Mouse (Mus musculus): ENCODE results near the gene Arid1a. TPM values are rescaled to one million over a fixed set of nuclear protein-coding genes. Genes with fewer than 3 reads are reported as not detected.
"Not testable (repeated sequence)": the region's sequence is repeated elsewhere in the genome, so short reads cannot be mapped to it uniquely, and the experiment has no call there.

Arid1a gene
- polyA plus RNA-seq, 1 experiment from 2014 or later, result 36.5 TPM

DNA sequence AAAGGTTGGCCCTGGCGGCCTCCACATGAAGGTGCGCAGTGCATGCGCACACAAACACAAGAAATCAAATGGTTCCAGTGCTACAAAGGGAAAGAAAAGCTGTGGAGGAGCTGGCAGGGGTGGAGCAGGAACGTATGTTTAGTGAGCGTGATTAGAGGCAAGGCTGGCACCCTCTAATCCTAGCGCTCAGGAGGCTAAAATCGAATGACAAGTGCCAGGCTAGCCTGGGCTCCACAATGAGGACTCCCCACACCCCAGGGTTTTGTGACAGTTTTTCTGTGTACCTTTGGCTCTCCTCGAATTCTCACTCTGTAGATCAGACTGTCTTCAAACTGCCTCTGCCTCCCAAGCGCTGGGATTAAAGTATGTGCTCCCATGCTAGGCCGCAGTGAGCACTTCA, 103.8 kb downstream of the Arid1a start:
- DNase-seq (ENCODE audit: low spot score), result no peak

DNA sequence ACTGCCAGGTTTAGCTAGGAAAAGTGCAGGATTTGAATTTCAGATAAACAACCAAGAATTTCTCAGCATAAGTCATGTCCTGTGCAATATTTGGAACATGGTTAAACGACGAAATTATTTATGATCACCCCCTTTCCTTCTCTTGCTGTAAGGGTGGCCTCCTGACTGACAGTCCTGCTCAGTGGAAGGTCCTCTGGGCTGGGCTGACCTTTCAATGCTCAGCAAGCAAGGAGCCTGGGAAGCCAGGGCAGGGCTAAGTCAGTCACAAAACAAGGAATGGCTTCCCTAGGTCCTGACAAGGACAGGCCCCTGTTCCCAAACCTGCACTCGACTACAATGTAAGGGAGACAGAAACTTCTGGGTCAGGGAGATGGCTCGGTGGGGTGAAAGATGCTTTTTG, 104.6 kb downstream of the Arid1a start:
- DNase-seq (ENCODE audit: low spot score), result no peak

DNA sequence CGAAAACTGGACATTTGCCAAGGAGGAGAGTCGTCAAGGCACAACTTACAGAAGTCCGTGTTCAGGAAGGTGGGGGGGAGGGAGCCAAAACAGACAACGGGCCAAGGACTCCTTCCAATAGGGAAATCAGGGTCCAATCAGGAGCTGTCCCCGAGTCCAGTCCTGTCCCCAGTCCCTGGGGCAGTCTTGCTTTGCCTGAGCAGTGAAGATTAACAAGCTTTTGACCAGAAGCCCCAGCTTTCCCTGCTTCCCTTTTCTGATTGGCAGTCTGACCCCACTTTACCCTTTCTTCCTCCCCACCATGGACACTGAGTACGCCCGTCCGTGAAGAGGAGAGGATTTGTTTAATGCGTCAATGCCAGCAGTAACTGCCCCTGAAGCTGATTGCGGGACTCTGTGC, 105.1 kb downstream of the Arid1a start:
- no peak for DNase-seq (ENCODE audit: low spot score)

DNA sequence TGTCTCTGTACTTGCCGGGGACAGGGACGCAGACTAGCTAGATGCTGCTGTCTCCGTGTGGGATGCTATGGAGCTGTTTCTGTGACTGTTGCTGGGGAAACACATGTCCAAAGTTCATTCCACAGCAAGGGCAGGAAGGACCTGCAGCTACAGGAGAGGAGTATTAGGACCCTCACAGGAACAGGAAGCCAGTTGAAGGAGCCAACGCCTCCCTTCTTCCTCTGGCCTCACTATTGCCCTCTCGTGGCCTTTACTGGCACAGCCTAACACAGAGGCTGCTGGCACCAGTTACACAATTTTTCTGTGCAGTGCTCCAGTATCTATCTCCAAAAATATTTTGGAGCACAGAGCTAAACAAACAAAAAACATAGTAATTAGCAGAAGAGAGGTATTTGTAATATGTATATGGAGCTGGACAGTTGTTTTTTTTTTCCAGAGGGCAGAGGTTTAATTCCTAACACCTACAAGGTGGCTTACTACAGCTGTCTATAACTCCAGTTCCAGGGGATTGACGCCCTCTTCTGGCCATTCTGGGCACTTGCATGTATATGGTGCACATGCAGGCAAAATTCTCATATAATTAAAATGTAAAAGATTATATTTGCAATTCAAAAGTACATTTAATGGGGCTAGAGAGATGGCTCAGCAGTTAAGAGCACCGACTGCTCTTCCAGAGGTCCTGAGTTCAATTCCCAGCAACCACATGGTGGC, 106.4 kb downstream of the Arid1a start, which contains the start of gene Zdhhc18:
Zdhhc18 (minus strand) TSS at position 166 of the 711 bp plus-strand sequence.
- peak; percentile 89 for DNase-seq (ENCODE audit: low spot score)

DNA sequence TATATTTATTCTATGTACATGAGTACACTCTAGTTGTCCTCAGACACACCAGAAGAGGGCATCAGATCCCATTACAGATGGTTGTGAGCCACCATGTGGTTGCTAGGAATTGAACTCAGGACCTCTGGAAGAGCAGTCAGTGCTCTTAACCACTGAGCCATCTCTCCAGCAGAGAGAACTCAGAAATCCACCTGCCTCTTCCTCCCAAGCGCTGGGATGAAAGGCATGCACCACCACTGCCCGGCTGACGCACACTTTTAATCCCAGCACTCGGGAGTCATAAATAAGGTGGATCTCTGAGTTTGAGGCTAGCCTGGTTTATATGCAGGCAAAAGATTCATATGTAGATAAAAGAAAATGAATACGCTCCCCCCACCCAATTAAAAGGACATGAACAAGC, 107.1 kb downstream of the Arid1a start:
- DNase-seq (ENCODE audit: low spot score), result not testable (repeated sequence)

DNA sequence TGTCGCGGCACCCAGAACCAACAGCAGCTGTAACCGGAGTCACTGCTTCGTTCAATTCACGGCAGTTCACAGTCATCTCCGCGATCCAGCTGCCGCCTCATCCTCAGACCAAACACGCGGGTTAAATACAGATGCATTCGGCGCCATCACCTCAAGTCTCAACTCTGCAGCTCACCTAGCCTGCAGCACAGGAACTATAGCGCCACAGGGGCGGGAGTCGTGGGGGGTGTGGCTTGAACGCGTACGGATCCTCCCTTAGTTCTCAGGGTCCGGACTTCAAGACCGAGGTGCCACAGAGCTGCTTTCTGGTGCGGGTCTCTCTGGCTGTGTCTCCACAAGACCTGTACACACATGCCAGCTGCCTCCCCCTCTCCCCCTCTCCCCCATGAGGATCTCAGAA, 110.9 kb downstream of the Arid1a start:
- DNase-seq (ENCODE audit: low spot score), result no peak

DNA sequence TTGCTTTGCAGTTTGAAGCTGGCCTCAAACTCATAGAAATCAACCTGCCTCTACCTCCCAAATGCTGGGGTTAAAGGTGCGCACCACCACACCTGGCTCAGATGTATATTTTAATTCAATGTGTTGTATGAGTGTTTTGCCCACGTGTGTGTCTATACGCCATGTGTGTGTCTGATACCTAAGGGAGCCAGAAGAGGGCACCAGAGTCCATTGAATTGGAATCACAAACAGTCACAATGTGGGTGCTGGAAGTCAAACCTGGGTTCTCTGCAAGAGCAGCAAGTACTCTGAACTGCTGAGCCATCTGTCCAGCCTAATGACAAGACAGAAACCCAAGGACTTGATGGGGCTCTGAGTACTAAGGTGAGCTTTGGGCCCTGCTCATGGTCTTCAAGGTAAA, 111.4 kb downstream of the Arid1a start:
- no peak for DNase-seq (ENCODE audit: low spot score)

DNA sequence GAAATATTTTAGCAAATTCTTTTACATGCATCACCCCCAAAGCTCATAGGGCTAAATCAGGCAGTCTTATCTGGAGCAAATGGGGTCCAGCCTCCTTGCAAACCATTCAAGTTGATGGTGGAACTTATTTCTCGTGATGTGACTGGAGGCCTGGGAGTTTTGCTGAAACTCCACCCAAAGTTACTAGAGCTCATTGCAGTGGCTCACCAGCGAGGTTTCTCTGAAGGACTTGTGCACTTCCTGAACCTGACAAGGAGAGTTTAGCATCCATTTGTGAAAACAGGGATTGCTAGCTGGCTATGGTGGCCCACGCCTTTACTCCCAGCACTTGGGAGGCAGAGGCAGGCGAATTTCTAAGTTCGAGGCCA, 122.5 kb downstream of the Arid1a start:
- no peak for DNase-seq (ENCODE audit: low spot score)

DNA sequence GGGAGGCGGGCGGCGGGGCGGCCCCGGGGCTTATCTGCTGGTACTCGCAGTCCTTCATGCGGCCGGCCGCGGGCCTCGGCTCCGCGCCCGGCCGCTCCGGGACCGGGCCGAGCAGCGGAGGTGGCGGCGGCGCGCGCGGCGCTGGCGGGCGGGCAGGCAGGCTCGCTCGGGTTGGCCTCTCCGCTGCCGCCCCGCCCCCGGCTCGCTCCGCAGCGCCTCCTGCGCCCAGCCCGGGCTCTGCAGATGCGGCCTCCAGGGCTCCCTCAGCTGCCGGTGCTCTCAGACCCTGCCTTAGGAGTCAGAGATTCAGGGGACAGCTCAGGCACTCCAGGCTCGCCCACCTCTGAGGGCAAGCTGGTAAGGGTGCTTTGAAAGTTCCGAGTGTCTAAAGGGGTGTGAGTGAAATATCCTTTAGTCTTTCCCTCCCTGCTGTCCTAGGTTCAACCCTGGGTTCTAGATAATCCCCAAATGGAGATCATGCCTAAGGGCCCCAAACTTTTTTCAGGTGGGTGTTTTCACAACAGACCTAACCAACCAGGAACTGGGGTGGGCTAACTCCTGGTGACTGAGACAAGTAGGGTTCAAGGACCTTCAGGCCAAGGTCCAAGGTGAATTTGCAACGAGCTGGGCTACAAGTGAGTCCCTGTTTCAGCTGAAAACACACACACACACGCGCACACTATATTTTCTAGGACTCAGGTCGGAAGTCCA, 123.1 kb downstream of the Arid1a start:
- peak; percentile 87 for DNase-seq (ENCODE audit: low spot score)

DNA sequence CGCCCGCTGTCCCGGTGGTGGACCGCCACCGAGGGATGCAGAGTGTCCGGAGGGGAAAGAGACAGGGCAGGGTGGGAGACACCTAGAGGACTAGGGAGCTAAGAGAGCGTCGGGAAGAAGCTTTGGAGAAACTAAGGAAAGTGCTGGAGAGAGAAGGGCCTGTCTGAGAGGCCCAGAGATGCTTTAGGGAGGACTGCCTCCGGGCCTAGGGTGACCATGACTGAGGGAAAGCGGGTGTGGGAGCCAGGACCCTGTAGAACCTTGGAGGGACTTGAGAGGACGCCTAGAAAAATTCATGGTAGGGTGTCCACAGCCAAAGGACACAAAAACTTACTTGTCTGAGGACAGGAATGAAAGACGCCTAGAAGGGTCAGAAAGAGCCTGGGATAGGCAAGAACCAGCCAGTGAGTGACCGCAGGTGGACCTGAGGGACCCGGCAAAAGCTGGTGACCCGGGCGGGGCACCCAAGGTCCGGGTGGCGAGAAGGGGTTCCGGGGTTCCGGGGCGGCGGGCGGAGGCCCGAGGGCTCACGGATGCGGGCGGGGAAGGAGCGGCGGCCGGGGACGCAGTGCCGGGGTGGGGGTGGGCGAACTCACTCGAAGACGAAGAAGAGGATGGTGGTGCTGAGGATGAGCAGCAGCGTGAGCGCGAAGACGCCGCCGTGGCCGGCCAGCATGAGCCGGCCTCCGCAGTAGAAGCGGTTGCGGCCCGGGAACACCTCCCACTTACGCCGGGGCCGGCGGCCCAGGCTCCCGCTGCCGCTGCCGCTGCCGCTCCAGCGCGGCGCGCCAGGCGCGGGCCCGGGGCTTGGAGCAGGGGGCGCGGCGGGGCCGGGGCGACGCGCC, 123.9 kb downstream of the Arid1a start:
- DNase-seq (ENCODE audit: low spot score), result peak; percentile 14

DNA sequence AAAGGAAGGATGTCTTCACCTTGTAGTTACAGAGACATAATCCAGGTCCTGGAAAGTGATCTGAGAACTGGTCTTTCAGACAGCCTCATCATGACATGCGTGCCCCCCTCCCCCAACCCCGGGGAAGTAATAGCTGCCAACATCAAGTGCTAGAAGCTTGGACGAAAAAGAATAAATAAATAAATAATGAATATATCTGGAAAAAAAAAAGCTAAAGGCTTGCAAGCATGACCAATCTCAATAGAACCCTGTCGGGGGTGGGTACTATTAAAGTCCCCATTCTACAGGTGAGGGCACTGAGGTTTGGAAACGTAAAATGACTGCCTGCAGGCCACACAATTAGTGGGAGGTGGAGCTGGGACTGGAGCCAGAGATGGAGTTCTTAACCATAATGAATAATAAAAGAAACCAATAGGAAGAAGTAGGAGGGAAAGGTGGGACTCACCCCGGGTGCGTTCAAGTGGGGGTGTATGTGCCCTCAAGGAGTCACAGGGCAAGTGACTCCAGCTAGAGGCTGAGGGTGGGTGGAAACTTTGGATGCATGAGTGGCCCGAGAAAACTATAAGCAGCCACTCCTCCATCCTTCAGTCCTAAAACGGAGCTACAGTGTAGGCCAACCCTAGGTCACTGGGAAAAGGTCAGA, 124.7 kb downstream of the Arid1a start:
- DNase-seq (ENCODE audit: low spot score), result no peak

DNA sequence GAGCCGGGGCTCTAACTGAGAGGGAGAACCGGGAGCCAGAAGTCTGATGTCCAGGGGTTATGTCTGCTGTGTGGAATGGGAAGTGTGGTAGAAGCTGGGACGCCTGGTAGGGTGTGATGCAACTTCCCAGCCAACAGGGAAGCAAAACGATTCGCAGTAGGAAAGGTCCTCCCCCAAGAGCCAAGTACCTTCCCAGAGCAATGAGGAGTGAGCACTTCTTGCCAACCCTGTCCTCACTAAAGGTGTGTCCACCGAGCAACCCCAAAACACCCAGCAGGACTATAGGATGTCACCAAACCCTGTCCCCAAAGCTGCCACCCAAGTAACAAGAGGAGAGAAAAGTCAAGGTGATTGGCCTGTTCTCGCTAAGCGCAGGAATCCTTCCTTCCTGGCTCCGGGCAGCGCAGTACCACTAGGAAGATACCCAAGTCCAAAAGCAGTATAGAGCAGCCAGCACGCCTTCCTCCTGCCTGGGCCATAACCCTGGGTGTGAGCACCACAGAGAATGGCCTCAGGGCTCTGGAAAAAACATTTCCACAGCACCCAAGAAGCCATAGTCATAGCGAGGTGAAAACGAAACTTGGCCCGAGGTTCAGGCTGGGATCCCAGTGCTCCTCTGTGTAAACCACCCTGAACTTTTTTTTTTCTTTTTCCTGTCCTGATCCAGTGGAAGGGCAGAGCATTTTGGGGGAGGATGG, 125.3 kb downstream of the Arid1a start:
- no peak for DNase-seq (ENCODE audit: low spot score)

DNA sequence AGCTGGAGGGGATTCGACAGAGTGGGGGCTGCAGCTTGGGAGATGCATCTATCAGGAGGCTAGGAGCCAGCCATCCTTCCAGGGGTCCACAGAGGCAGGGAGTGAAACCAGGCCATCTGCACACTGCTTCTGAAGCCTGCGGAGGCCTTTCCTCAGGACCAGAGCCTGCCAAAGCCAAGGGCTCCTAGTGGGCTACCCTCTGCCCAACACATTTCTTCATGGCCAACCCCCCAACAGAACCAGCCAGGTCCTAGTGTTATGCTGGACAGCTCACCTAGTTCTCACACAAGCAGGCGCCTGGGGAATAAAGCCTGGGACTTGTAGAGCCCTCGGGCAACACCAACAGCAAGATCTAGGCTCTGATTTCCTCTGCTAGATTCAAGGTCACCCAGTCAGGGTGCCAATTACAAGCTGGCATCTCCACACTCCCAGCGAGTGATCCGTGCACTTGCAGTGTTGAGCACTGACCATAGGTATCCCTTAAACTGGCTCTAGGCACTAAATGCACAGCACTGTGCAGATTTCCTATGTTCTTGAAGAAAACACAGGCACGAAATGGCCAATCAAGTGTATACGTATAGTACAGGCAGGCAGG, 126.1 kb downstream of the Arid1a start:
- DNase-seq (ENCODE audit: low spot score), result no peak

DNA sequence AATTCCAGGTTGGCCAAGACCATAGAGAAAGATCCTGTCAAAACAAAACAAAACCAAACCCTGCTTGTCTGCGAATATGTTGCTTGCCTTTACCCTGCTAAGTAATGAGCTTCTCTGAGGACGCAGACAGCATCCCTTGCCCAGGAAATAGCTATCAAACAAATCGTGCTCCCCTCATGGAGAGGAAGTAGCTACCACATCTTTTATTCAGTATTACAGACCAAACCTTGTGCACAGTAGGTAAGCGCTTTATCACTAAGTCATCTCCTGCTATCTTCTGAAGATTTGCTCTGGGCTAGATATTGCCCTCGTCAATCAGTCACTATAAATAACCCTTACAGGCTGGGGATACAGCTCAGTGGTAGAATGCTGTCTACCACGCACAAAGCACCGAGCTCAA, 127.4 kb downstream of the Arid1a start:
- DNase-seq (ENCODE audit: low spot score), result no peak

Small RNA genes lying within 50 kb of the gene (microRNA-seq; reads per million reads assigned to microRNA genes)
- gene Mir7227 (ENCODE audit: borderline number of aligned reads), result 3.3 reads per million

Other genes starting within 250 kb of the Arid1a start
- 9.7 and 11.2 TPM in 2 replicates for gene Kdf1, start 237.8 kb downstream of the Arid1a start, polyA plus RNA-seq (2015; fragmentation: Nextera tagmentation; extraction: Ambion mirVana)
- 257 and 261 TPM in 2 replicates for gene Nudc, start 210.8 kb downstream of the Arid1a start, polyA plus RNA-seq (2015; fragmentation: Nextera tagmentation; extraction: Ambion mirVana)
- 0.33 and 0.37 TPM in 2 replicates for gene Nr0b2, start 203.4 kb downstream of the Arid1a start, polyA plus RNA-seq (2015; fragmentation: Nextera tagmentation; extraction: Ambion mirVana)
- gene Gpatch3, start 182.0 kb downstream of the Arid1a start, polyA plus RNA-seq (2015; fragmentation: Nextera tagmentation; extraction: Ambion mirVana), result 8.3 and 8.9 TPM in 2 replicates
- gene Gpn2, start 172.4 kb downstream of the Arid1a start, polyA plus RNA-seq (2015; fragmentation: Nextera tagmentation; extraction: Ambion mirVana), result 23.4 and 25.9 TPM in 2 replicates
- 60.3 and 66.3 TPM in 2 replicates for gene Sfn, start 154.6 kb downstream of the Arid1a start, polyA plus RNA-seq (2015; fragmentation: Nextera tagmentation; extraction: Ambion mirVana)
- 6.7 and 10.5 TPM in 2 replicates for gene Zdhhc18, start 106.6 kb downstream of the Arid1a start, polyA plus RNA-seq (2015; fragmentation: Nextera tagmentation; extraction: Ambion mirVana)
- gene Pigv, start 84.1 kb downstream of the Arid1a start, polyA plus RNA-seq (2015; fragmentation: Nextera tagmentation; extraction: Ambion mirVana), result 18.6 and 19.4 TPM in 2 replicates
- 37.3 and 38.8 TPM in 2 replicates for gene Rps6ka1, start 131.0 kb upstream of the Arid1a start, polyA plus RNA-seq (2015; fragmentation: Nextera tagmentation; extraction: Ambion mirVana)
- gene Hmgn2, start 211.9 kb upstream of the Arid1a start, polyA plus RNA-seq (2015; fragmentation: Nextera tagmentation; extraction: Ambion mirVana), result 2,843 and 2,903 TPM in 2 replicates
- 26.2 and 29.8 TPM in 2 replicates for gene Dhdds, start 244.1 kb upstream of the Arid1a start, polyA plus RNA-seq (2015; fragmentation: Nextera tagmentation; extraction: Ambion mirVana)

Measured in thymus, postnatal 0 days (tissue).